Mouse (Mus musculus) hindbrain, embryonic 10.5 days (tissue): ENCODE measurements around the gene Gpha2. TPM values are rescaled to one million over a fixed set of nuclear protein-coding genes. Genes with fewer than 3 reads are reported as not detected.
A peak's percentile ranks its signal among the peaks of the same experiment; 100 is the strongest.

Experiments used
- DNase-seq: peaks from one replicate; pipeline ENCODE4 v3.0.0-alpha.2; 2017; ENCODE audit warnings: low spot score
- H3K27ac ChIP-seq: fragments of 300-500 bp; sonication (generic); 2 replicates; pipeline ENCODE4 v1.5.1; 2016; ENCODE audit warnings: mild to moderate bottlenecking, moderate library complexity
- H3K27me3 ChIP-seq: fragments of 300-500 bp; sonication (generic); 2 replicates; pipeline ENCODE4 v1.6.1; 2016; ENCODE audit warnings: mild to moderate bottlenecking; ENCODE audit not compliant: poor library complexity, insufficient read depth, severe bottlenecking
- H3K36me3 ChIP-seq: fragments of 300-500 bp; sonication (generic); 2 replicates; pipeline ENCODE4 v1.6.1; 2016; ENCODE audit warnings: mild to moderate bottlenecking, moderate library complexity
- H3K4me1 ChIP-seq: fragments of 300-500 bp; sonication (generic); replicated peaks from 2 replicates; pipeline ENCODE4 v1.6.1; 2016; ENCODE audit warnings: mild to moderate bottlenecking
- H3K4me3 ChIP-seq: fragments of 300-500 bp; sonication (generic); 2 replicates; pipeline ENCODE4 v1.5.1; 2016; ENCODE audit warnings: mild to moderate bottlenecking, moderate library complexity
- H3K9me3 ChIP-seq: fragments of 300-500 bp; sonication (generic); 2 replicates; pipeline ENCODE4 v1.6.1; 2016; ENCODE audit warnings: mild to moderate bottlenecking, moderate library complexity
- WGBS: fragments of 180-500 bp; shearing (Covaris S2); methylation state at CpG from one replicate; pipeline ENCODE4 v1.1.7; 2016; 5-methylcytosine and 5-hydroxymethylcytosine counted together
- polyA plus RNA-seq: library from polyadenylated mRNA; unstranded; fragments of >200 nt; fragmentation: Nextera tagmentation; extraction: Ambion mirVana; gene quantifications from 2 replicates; pipeline ENCODE4 v1.2.1, GENCODE M21; 2016

The Gpha2 gene
- polyA plus RNA-seq, 1 experiment from 2014 or later: not detected

- Histone ChIP-seq H3K27me3 (no peaks in the 10 kb centered on the region), H3K27ac (no peak overlapping the region), H3K9me3 (no peaks in the 10 kb centered on the region), H3K4me3 (no peak overlapping the region), H3K4me1 (peaks cover 10% of the 10 kb centered on the region), H3K36me3 (peaks cover 86% of the 10 kb centered on the region)
- 94% methylated on average over 29 of the region's 29 CpGs for WGBS
- no peak for DNase-seq
These were observed 21.5 kb downstream of the Gpha2 start for GRCm38 (mm10) chr19:6247526-6248300.

- Histone ChIP-seq H3K27me3 (no peaks in the 10 kb centered on the region), H3K9me3 (no peaks in the 10 kb centered on the region), H3K4me1 (no peaks in the 10 kb centered on the region), H3K27ac (no peak overlapping the region), H3K4me3 (no peak overlapping the region), H3K36me3 (peaks cover 98% of the 10 kb centered on the region)
- no peak for DNase-seq
- 92% methylated on average over 4 of the region's 4 CpGs for WGBS
These were observed 26.8 kb downstream of the Gpha2 start for GRCm38 (mm10) chr19:6253021-6253420.

- DNase-seq: peak; percentile 20
- 68% methylated on average over 2 of the region's 2 CpGs for WGBS
- Histone ChIP-seq H3K4me3 (no peak overlapping the region), H3K4me1 (no peaks in the 10 kb centered on the region), H3K27ac (peak overlapping the region; percentile 6; the same call in 1 of the 2 replicates), H3K36me3 (peaks cover 75% of the 10 kb centered on the region), H3K9me3 (no peaks in the 10 kb centered on the region), H3K27me3 (no peaks in the 10 kb centered on the region)
These were observed 34.2 kb downstream of the Gpha2 start for GRCm38 (mm10) chr19:6260428-6260827.

- Histone ChIP-seq H3K4me1 (no peaks in the 10 kb centered on the region), H3K27ac (no peak overlapping the region), H3K9me3 (no peaks in the 10 kb centered on the region), H3K27me3 (no peaks in the 10 kb centered on the region), H3K4me3 (no peak overlapping the region), H3K36me3 (peaks cover 70% of the 10 kb centered on the region)
- DNase-seq: no peak
- 84% methylated on average over 4 of the region's 4 CpGs for WGBS
These were observed 34.8 kb downstream of the Gpha2 start for GRCm38 (mm10) chr19:6260946-6261345.

GRCm38 (mm10) chr19:6261379-6261778 is 35.2 kb downstream of the Gpha2 start:
- H3K27me3 ChIP-seq: no peaks in the 10 kb centered on the region
- H3K27ac ChIP-seq: no peak overlapping the region
- H3K4me1 ChIP-seq: no peaks in the 10 kb centered on the region
- 92% methylated on average over 14 of the region's 14 CpGs for WGBS
- peaks cover 65% of the 10 kb centered on the region for H3K36me3 ChIP-seq
- no peak overlapping the region for H3K4me3 ChIP-seq
- DNase-seq: no peak
- no peaks in the 10 kb centered on the region for H3K9me3 ChIP-seq

- no peak overlapping the region for H3K27ac ChIP-seq
- H3K27me3 ChIP-seq: no peaks in the 10 kb centered on the region; the same call in 1 of the 2 replicates
- DNase-seq: peak; percentile 65
- WGBS: 63% methylated on average over 7 of the region's 7 CpGs
- H3K36me3 ChIP-seq: peaks cover 57% of the 10 kb centered on the region
- H3K9me3 ChIP-seq: no peaks in the 10 kb centered on the region
- H3K4me3 ChIP-seq: no peak overlapping the region
- no peaks in the 10 kb centered on the region for H3K4me1 ChIP-seq
These were observed 36.0 kb downstream of the Gpha2 start for GRCm38 (mm10) chr19:6262222-6262621.

GRCm38 (mm10) chr19:6262839-6263433 is 36.8 kb downstream of the Gpha2 start:
- H3K4me1 ChIP-seq: no peaks in the 10 kb centered on the region
- DNase-seq: no peak
- H3K36me3 ChIP-seq: peaks cover 50% of the 10 kb centered on the region
- H3K27ac ChIP-seq: no peak overlapping the region
- no peak overlapping the region for H3K4me3 ChIP-seq
- 83% methylated on average over 8 of the region's 8 CpGs for WGBS
- no peaks in the 10 kb centered on the region for H3K9me3 ChIP-seq
- peaks cover 3% of the 10 kb centered on the region; the same call in 1 of the 2 replicates for H3K27me3 ChIP-seq

- H3K27me3 ChIP-seq: peaks cover 3% of the 10 kb centered on the region; the same call in 1 of the 2 replicates
- 84% methylated on average over 9 of the region's 9 CpGs for WGBS
- no peak for DNase-seq
- no peak overlapping the region for H3K27ac ChIP-seq
- H3K36me3 ChIP-seq: peaks cover 37% of the 10 kb centered on the region
- no peaks in the 10 kb centered on the region for H3K9me3 ChIP-seq
- 0 out of 2 replicates have a peak, but pooled peaks cover 4% of the 10 kb centered on the region for H3K4me1 ChIP-seq
- H3K4me3 ChIP-seq: no peak overlapping the region
These were observed 38.0 kb downstream of the Gpha2 start for GRCm38 (mm10) chr19:6264200-6264599.

GRCm38 (mm10) chr19:6264945-6265344 is 38.8 kb downstream of the Gpha2 start:
- Histone ChIP-seq H3K9me3 (no peaks in the 10 kb centered on the region), H3K36me3 (peaks cover 31% of the 10 kb centered on the region), H3K4me3 (no peak overlapping the region), H3K27ac (no peak overlapping the region), H3K4me1 (0 out of 2 replicates have a peak, but pooled peaks cover 4% of the 10 kb centered on the region), H3K27me3 (peaks cover 3% of the 10 kb centered on the region; the same call in 1 of the 2 replicates)
- 84% methylated on average over 8 of the region's 8 CpGs for WGBS
- DNase-seq: no peak

GRCm38 (mm10) chr19:6265727-6266182 is 39.6 kb downstream of the Gpha2 start:
- Histone ChIP-seq H3K27me3 (peaks cover 3% of the 10 kb centered on the region; the same call in 1 of the 2 replicates), H3K4me1 (peaks cover 6% of the 10 kb centered on the region; the same call in 1 of the 2 replicates), H3K4me3 (no peak overlapping the region), H3K36me3 (peaks cover 23% of the 10 kb centered on the region), H3K9me3 (no peaks in the 10 kb centered on the region), H3K27ac (no peak overlapping the region)
- DNase-seq: no peak
- WGBS: 62% methylated on average over 6 of the region's 6 CpGs

GRCm38 (mm10) chr19:6267306-6268169 is 41.4 kb downstream of the Gpha2 start:
- H3K4me3 ChIP-seq: no peak overlapping the region
- 0 out of 2 replicates have a peak overlapping the region, but pooled peaks have one; percentile 45 for H3K27ac ChIP-seq
- peaks cover 3% of the 10 kb centered on the region; the same call in 1 of the 2 replicates for H3K27me3 ChIP-seq
- no peak for DNase-seq
- peaks cover 11% of the 10 kb centered on the region for H3K4me1 ChIP-seq
- H3K9me3 ChIP-seq: no peaks in the 10 kb centered on the region
- WGBS: 77% methylated on average over 11 of the region's 11 CpGs
- peaks cover 5% of the 10 kb centered on the region for H3K36me3 ChIP-seq

GRCm38 (mm10) chr19:6268170-6268528 is 42.0 kb downstream of the Gpha2 start:
- Histone ChIP-seq H3K27ac (0 out of 2 replicates have a peak overlapping the region, but pooled peaks have one; percentile 45), H3K4me1 (peaks cover 11% of the 10 kb centered on the region), H3K9me3 (no peaks in the 10 kb centered on the region), H3K36me3 (0 out of 2 replicates have a peak, but pooled peaks cover under 1% of the 10 kb centered on the region), H3K4me3 (no peak overlapping the region), H3K27me3 (peaks cover 3% of the 10 kb centered on the region; the same call in 1 of the 2 replicates)
- WGBS: 16% methylated on average over 8 of the region's 8 CpGs
- DNase-seq: peak; percentile 87
